Mouse (Mus musculus) CD8-positive naive resting alpha-beta T cell, adult 57 days (primary cell): ENCODE data around the gene Olfr1122. TPM values are rescaled to one million over a fixed set of nuclear protein-coding genes. Genes with fewer than 3 reads are reported as not detected.

Experiments used
- total RNA-seq: library from RNA; stranded (reverse); gene quantifications from one replicate; pipeline ENCODE4 v1.2.4, GENCODE M21; 2023

Gene Olfr1122
- total RNA-seq = not detected

GRCm38 (mm10) chr2:87385549-87385948, at the start of gene Olfr1122:
Gene Olfr1122 (plus strand): TSS chr2:87385849.

GRCm38 (mm10) chr2:87354515-87354914, 31.1 kb upstream of the Olfr1122 start, which contains the start of gene Olfr1120:
Gene Olfr1120 (plus strand): TSS chr2:87354815.

GRCm38 (mm10) chr2:87369595-87369994, 16.1 kb upstream of the Olfr1122 start, which contains the start of gene Olfr1121:
Gene Olfr1121 (plus strand): TSS chr2:87369895.

DNA sequence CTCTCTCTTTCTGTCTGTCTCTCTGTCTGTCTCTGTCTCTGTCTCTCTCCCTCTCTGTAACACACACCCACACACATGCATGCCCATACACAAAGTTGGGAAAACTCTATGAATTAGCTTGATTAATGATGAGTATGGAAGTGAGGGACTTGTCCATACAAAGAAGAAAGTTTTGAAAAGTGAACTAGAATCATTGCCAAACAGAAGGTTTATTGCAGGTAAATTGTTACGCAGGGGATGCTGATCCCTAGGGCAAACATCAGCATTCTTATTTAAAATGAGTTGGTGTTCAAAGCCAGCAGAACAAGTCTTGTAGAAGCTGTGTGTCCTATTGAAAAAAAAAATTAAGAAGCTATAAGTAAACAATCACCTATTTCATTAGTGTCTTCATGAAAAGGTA, 30.7 kb downstream of the Olfr1122 start, which contains the start of gene Olfr1123:
TSS of gene Olfr1123 (plus strand) at position 301 of the 400 bp plus-strand sequence.

GRCm38 (mm10) chr2:87429975-87430374, 44.3 kb downstream of the Olfr1122 start, which contains the start of gene Olfr1124:
Gene Olfr1124 (plus strand): TSS chr2:87430275.

Other genes starting within 250 kb of the Olfr1122 start
- gene Olfr1110, start 245.5 kb upstream of the Olfr1122 start, total RNA-seq = not detected
- not detected for gene Olfr1111, start 233.2 kb upstream of the Olfr1122 start, total RNA-seq
- not detected for gene Olfr1112, start 198.1 kb upstream of the Olfr1122 start, total RNA-seq
- not detected for gene Olfr1113, start 176.9 kb upstream of the Olfr1122 start, total RNA-seq
- not detected for gene Olfr1115, start 137.8 kb upstream of the Olfr1122 start, total RNA-seq
- not detected for gene Olfr1116, start 118.3 kb upstream of the Olfr1122 start, total RNA-seq
- gene Olfr1118, start 78.3 kb upstream of the Olfr1122 start, total RNA-seq = not detected
- gene Olfr1120, start 31.0 kb upstream of the Olfr1122 start, total RNA-seq = not detected
- gene Olfr1121, start 16.0 kb upstream of the Olfr1122 start, total RNA-seq = not detected
- not detected for gene Olfr1123, start 30.8 kb downstream of the Olfr1122 start, total RNA-seq
- not detected for gene Olfr1124, start 44.4 kb downstream of the Olfr1122 start, total RNA-seq
- gene Olfr1126, start 68.1 kb downstream of the Olfr1122 start, total RNA-seq = not detected
- gene Pramel7, start 111.2 kb downstream of the Olfr1122 start, total RNA-seq = not detected
- gene Pramel6, start 120.7 kb downstream of the Olfr1122 start, total RNA-seq = not detected
- gene Olfr153, start 145.9 kb downstream of the Olfr1122 start, total RNA-seq = not detected
- gene Olfr1128, start 159.7 kb downstream of the Olfr1122 start, total RNA-seq = not detected
- not detected for gene Olfr1129, start 188.1 kb downstream of the Olfr1122 start, total RNA-seq
- not detected for gene Olfr1130, start 220.4 kb downstream of the Olfr1122 start, total RNA-seq
- gene Olfr1131, start 241.3 kb downstream of the Olfr1122 start, total RNA-seq = not detected